Mouse (Mus musculus) thymus, adult 2 months (tissue): ENCODE measurements around the gene Slc6a14. TPM values are rescaled to one million over a fixed set of nuclear protein-coding genes. Genes with fewer than 3 reads are reported as not detected.

Experiments
- DNase-seq: peaks from one replicate; pipeline ENCODE4 v3.0.0; 2021
- H3K27ac ChIP-seq: fragments of 200-500 bp; 2 replicates; pipeline ENCODE4 v1.5.1; 2012; ENCODE audit warnings: low read length, control low read depth; ENCODE audit not compliant: control insufficient read depth, insufficient read depth
- H3K27me3 ChIP-seq: fragments of 200-500 bp; 2 replicates; pipeline ENCODE4 v1.6.1; 2012; ENCODE audit warnings: mild to moderate bottlenecking, low read length, moderate library complexity, mixed read lengths; ENCODE audit not compliant: control insufficient read depth, insufficient read depth
- H3K36me3 ChIP-seq: fragments of 200-500 bp; 2 replicates; pipeline ENCODE4 v1.6.1; 2012; ENCODE audit warnings: mild to moderate bottlenecking, low read length, moderate library complexity; ENCODE audit not compliant: control insufficient read depth, insufficient read depth
- H3K4me1 ChIP-seq: fragments of 200-500 bp; replicated peaks from 2 replicates; pipeline ENCODE4 v1.6.1; 2012; ENCODE audit warnings: low read length; ENCODE audit not compliant: control insufficient read depth, insufficient read depth
- H3K4me3 ChIP-seq: fragments of 200-500 bp; 2 replicates; pipeline ENCODE4 v1.5.1; 2012; ENCODE audit warnings: mild to moderate bottlenecking, low read length, control low read depth, moderate library complexity; ENCODE audit not compliant: control insufficient read depth, insufficient read depth
- CTCF ChIP-seq: fragments of 200-500 bp; IDR thresholded peaks from 2 replicates; pipeline ENCODE4 v1.5.1; 2012; ENCODE audit warnings: mild to moderate bottlenecking, control low read depth, low read length, moderate library complexity, borderline replicate concordance; ENCODE audit not compliant: control insufficient read depth, poor library complexity, insufficient read depth; ENCODE audit errors: extremely low read depth
- POLR2A ChIP-seq: fragments of 200-500 bp; IDR thresholded peaks from 2 replicates; pipeline ENCODE4 v1.6.1; 2012; ENCODE audit warnings: mild to moderate bottlenecking, low read length, control low read depth, moderate library complexity; ENCODE audit not compliant: control insufficient read depth, poor library complexity, insufficient read depth; ENCODE audit errors: extremely low read depth
- WGBS: fragments of 180-500 bp; shearing (Covaris S2); methylation state at CpG from one replicate; pipeline ENCODE4 v1.1.7; 2018; 5-methylcytosine and 5-hydroxymethylcytosine counted together
- polyA plus RNA-seq: library from polyadenylated mRNA; depleted of rRNA; stranded (reverse); fragments of >200 nt; gene quantifications from 2 replicates; pipeline ENCODE4 v1.2.3, GENCODE M21; 2012; rRNA removed

Slc6a14 gene
- polyA plus RNA-seq, 1 experiment: 0.07 TPM

DNA sequence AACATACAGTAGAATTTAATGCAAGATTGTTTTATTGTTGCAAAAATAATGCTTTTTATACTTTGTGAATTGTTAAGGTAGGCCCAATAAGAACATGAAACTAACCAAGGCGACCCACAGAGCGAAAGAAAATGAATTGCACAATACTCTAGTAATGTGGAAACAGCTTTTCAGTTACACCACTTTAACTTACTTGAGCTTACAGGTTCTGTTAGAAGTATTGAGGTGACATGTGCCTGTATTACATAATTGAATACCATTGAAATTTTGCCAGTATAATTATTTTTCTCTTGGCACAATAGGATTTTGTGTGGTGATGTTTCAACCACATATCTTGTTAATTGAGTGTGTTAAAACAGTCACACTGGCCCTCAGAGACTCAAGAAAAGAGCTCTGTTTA lies 2.2 kb downstream of the Slc6a14 start:
- WGBS: 93% methylated on average over 2 of the region's 2 CpGs
- no peaks in the 10 kb centered on the region for H3K4me1 ChIP-seq

DNA sequence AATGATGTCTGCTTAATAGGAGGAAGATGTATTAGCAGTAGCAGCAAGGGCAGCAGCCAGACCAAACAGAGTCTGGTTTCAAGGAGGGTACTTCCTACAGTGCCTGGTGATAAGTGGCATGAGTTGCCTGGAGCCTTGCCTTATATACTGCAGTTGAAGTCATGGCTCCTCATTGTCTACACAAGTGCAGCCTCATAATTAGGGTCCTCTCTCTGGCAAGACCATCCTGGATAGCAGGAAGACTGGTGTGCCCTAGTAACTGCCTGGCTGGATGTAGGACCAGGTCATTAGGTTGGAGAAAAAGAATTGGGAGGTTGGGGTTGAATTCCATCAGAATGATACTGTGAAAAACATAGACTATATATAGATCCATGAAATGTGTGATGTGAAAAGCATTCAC lies 30.3 kb downstream of the Slc6a14 start, which contains the start of gene Gm28269:
TSS of gene Gm28269 (minus strand) at position 101 of the 400 bp plus-strand sequence.
- no peaks in the 10 kb centered on the region for H3K4me1 ChIP-seq
- H3K27me3 ChIP-seq: no peaks in the 10 kb centered on the region
- H3K4me3 ChIP-seq: no peak within 1 kb of the TSS
- TF ChIP-seq POLR2A: no peak
- no peak for TF ChIP-seq CTCF
- H3K27ac ChIP-seq: no peak within 1 kb of the TSS
- no peaks in the 10 kb centered on the region for H3K36me3 ChIP-seq
- DNase-seq: no peak

More for the DNA sequence above, 2.2 kb downstream of the Slc6a14 start:
- no peak for TF ChIP-seq POLR2A
- no peak for TF ChIP-seq CTCF
- Histone ChIP-seq H3K4me3 (no peak overlapping the region), H3K27me3 (no peaks in the 10 kb centered on the region), H3K36me3 (no peaks in the 10 kb centered on the region), H3K27ac (no peak overlapping the region)
- no peak for DNase-seq

Other genes with a start within 250 kb of the Slc6a14 start
- 0.04 TPM in 1 of 2 replicates, not detected in the other for gene Agtr2, start 230.4 kb upstream of the Slc6a14 start, polyA plus RNA-seq
- not detected in 2 replicates for gene Gm28269, start 30.2 kb downstream of the Slc6a14 start, polyA plus RNA-seq